Mouse (Mus musculus) brain, embryonic 14.5 days (tissue): ENCODE results near the gene Kmt5b.

Experiments used
- CTCF ChIP-seq: fragments of 200-500 bp; IDR thresholded peaks from 2 replicates; pipeline ENCODE4 v1.5.1; 2012; ENCODE audit warnings: inconsistent platforms, mild to moderate bottlenecking, moderate library complexity, borderline replicate concordance; ENCODE audit not compliant: insufficient read depth, insufficient read length; ENCODE audit errors: extremely low read depth
- POLR2A ChIP-seq: fragments of 200-500 bp; IDR thresholded peaks from 2 replicates; pipeline ENCODE4 v1.6.1; 2012; ENCODE audit warnings: mild to moderate bottlenecking, inconsistent platforms, borderline replicate concordance; ENCODE audit not compliant: poor library complexity, insufficient read depth, insufficient read length, severe bottlenecking; ENCODE audit errors: extremely low read depth

DNA sequence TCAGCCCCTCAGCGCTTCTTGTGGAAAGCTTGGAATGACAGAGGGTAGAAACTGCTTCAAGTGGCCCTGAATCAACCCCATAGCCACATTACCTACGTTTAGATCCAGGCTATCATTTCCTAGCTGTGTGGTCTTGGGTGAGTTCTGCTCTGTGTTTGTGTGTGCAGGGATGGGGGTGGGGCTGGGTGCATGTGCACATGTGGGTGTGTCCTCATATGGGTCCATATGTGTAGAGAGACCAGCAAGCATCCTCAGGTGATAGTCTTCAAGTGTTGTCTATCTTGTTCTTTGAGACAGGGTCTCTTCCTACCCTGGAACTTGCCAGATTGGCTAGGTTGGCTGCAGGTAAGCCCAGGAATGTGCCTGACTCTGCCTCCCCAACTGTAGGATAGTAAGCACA lies 82.0 kb downstream of the Kmt5b start:
- TF ChIP-seq CTCF (no peak), POLR2A (no peak)
